Mouse (Mus musculus) adrenal gland, adult 18-20 months (tissue): ENCODE measurements at regions not wholly inside any gene's neighbourhood (a gene's known extent, or its start where the extent isn't known, plus 50 kb on each side); places are given as distances from the start of the nearest gene placed in this dataset.

Source experiments
- DNase-seq, 2 experiments: peaks; one replicate each; pipeline ENCODE4 v3.0.0; 2021 to 2022; ENCODE audit warnings: low spot score in 2 of 2

- no peak for DNase-seq
These were observed 648.6 kb upstream of the Slit2 start for GRCm38 (mm10) chr5:47334299-47334698.

GRCm38 (mm10) chr5:47336511-47336910 is 646.4 kb upstream of the Slit2 start:
- DNase-seq: no peak

- no peak for DNase-seq
These were observed 643.1 kb upstream of the Slit2 start for GRCm38 (mm10) chr5:47339807-47340206.

GRCm38 (mm10) chr5:47370184-47370583 is 612.8 kb upstream of the Slit2 start:
- DNase-seq: no peak

GRCm38 (mm10) chr5:47385930-47386329 is 597.0 kb upstream of the Slit2 start:
- no peak for DNase-seq

GRCm38 (mm10) chr5:47386750-47387149 is 596.2 kb upstream of the Slit2 start:
- no peak for DNase-seq

GRCm38 (mm10) chr5:47390735-47391134 is 592.2 kb upstream of the Slit2 start:
- DNase-seq: no peak

- no peak for DNase-seq
These were observed 586.1 kb upstream of the Slit2 start for GRCm38 (mm10) chr5:47396874-47397273.

GRCm38 (mm10) chr5:47421916-47422315 is 561.0 kb upstream of the Slit2 start:
- no peak for DNase-seq

- DNase-seq: no peak
These were observed 556.9 kb upstream of the Slit2 start for GRCm38 (mm10) chr5:47426040-47426439.

GRCm38 (mm10) chr5:47426467-47426866 is 556.5 kb upstream of the Slit2 start:
- DNase-seq: no peak

- DNase-seq: no peak
These were observed 553.4 kb upstream of the Slit2 start for GRCm38 (mm10) chr5:47429217-47430172.

- no peak for DNase-seq
These were observed 551.2 kb upstream of the Slit2 start for GRCm38 (mm10) chr5:47431599-47432328.

- DNase-seq: no peak
These were observed 546.5 kb upstream of the Slit2 start for GRCm38 (mm10) chr5:47436455-47436854.

- DNase-seq: no peak
These were observed 536.5 kb upstream of the Slit2 start for GRCm38 (mm10) chr5:47446305-47447028.

- DNase-seq: no peak
These were observed 518.1 kb upstream of the Slit2 start for GRCm38 (mm10) chr5:47464848-47465247.

- DNase-seq: peak in 1 of 2 experiments; percentile 19
These were observed 513.5 kb upstream of the Slit2 start for GRCm38 (mm10) chr5:47469394-47469793.

- no peak for DNase-seq
These were observed 510.7 kb upstream of the Slit2 start for GRCm38 (mm10) chr5:47472027-47472825.

- DNase-seq: no peak
These were observed 503.0 kb upstream of the Slit2 start for GRCm38 (mm10) chr5:47479908-47480307.

GRCm38 (mm10) chr5:47496218-47496617 is 486.7 kb upstream of the Slit2 start:
- DNase-seq: no peak
